Mouse (Mus musculus): ENCODE results near the gene Pcnx3. TPM values are rescaled to one million over a fixed set of nuclear protein-coding genes. Genes with fewer than 3 reads are reported as not detected.

The Pcnx3 gene
- total RNA-seq, 2 experiments from 2014 or later = 17.8 to 18.0 TPM

- no peak for DNase-seq (ENCODE audit: low spot score)
- intact Hi-C loops (cut with DNase I) = no loop called here
Observed at GRCm38 (mm10) chr19:5651502-5652274, 37.0 kb downstream of the Pcnx3 start.

GRCm38 (mm10) chr19:5649298-5649741, 39.4 kb downstream of the Pcnx3 start:
- intact Hi-C loops (cut with DNase I) = loop anchor here (5.0 kb wide), 1 partner anchor 78 kb away; the partner anchor contains the start of genes Ehbp1l1 and Fam89b
- peak; percentile 69 for DNase-seq (ENCODE audit: low spot score)

GRCm38 (mm10) chr19:5648401-5649297, 40.1 kb downstream of the Pcnx3 start:
- intact Hi-C loops (cut with DNase I) = loop anchor here (5.0 kb wide), 1 partner anchor 79 kb away; the partner anchor contains the start of genes Ehbp1l1 and Fam89b
- DNase-seq (ENCODE audit: low spot score) = peak; percentile 79

- intact Hi-C loops (cut with DNase I) = loop anchor here (5.0 kb wide), 1 partner anchor 80 kb away; the partner anchor contains the start of genes Ehbp1l1 and Fam89b
- DNase-seq (ENCODE audit: low spot score) = no peak
Observed at GRCm38 (mm10) chr19:5647791-5648190, 40.9 kb downstream of the Pcnx3 start.

- no peak for DNase-seq (ENCODE audit: low spot score)
- intact Hi-C loops (cut with DNase I) = loop anchor here (5.0 kb wide), 1 partner anchor 80 kb away; the partner anchor contains the start of genes Ehbp1l1 and Fam89b
Observed at GRCm38 (mm10) chr19:5646731-5647330, 41.9 kb downstream of the Pcnx3 start.

- intact Hi-C loops (cut with DNase I) = loop anchor here (5.0 kb wide), 1 partner anchor 82 kb away; the partner anchor contains the start of genes Ehbp1l1 and Fam89b
- DNase-seq (ENCODE audit: low spot score) = no peak
Observed at GRCm38 (mm10) chr19:5645280-5645679, 43.4 kb downstream of the Pcnx3 start.

- intact Hi-C loops (cut with DNase I) = no loop called here
- DNase-seq (ENCODE audit: low spot score) = no peak
Observed at GRCm38 (mm10) chr19:5641641-5642040, 47.1 kb downstream of the Pcnx3 start.

- no peak for DNase-seq (ENCODE audit: low spot score)
- intact Hi-C loops (cut with DNase I) = no loop called here
Observed at GRCm38 (mm10) chr19:5641021-5641420, 47.7 kb downstream of the Pcnx3 start.

- no peak for DNase-seq (ENCODE audit: low spot score)
- intact Hi-C loops (cut with DNase I) = no loop called here
Observed at GRCm38 (mm10) chr19:5640339-5640738, 48.4 kb downstream of the Pcnx3 start.

- intact Hi-C loops (cut with DNase I) = loop anchor here (2.0 to 5.0 kb wide), 2 partner anchors 36 to 54 kb away; partner anchors contain the start of gene Rnaseh2c
- DNase-seq (ENCODE audit: low spot score) = no peak
Observed at GRCm38 (mm10) chr19:5638416-5639005, 50.2 kb downstream of the Pcnx3 start.

- DNase-seq (ENCODE audit: low spot score) = peak; percentile 91
- intact Hi-C loops (cut with DNase I) = loop anchor here (2.0 to 5.0 kb wide), 3 partner anchors 25 to 55 kb away; partner anchors contain the start of genes Rnaseh2c and Sipa1
Observed at GRCm38 (mm10) chr19:5637069-5638047, 51.4 kb downstream of the Pcnx3 start, which contains the start of gene Rela. Gene Rela (plus strand): TSS chr19:5637483.

GRCm38 (mm10) chr19:5636571-5637041, 52.1 kb downstream of the Pcnx3 start:
- DNase-seq (ENCODE audit: low spot score) = peak; percentile 46
- intact Hi-C loops (cut with DNase I) = loop anchor here (2.0 to 5.0 kb wide), 2 partner anchors 26 to 34 kb away; partner anchors contain the start of genes Rnaseh2c and Sipa1

- no peak for DNase-seq (ENCODE audit: low spot score)
- intact Hi-C loops (cut with DNase I) = loop anchor here (2.0 to 5.0 kb wide), 2 partner anchors 27 to 34 kb away; partner anchors contain the start of genes Rnaseh2c and Sipa1
Observed at GRCm38 (mm10) chr19:5636036-5636570, 52.6 kb downstream of the Pcnx3 start.

GRCm38 (mm10) chr19:5632120-5632519, 56.6 kb downstream of the Pcnx3 start:
- intact Hi-C loops (cut with DNase I) = no loop called here

GRCm38 (mm10) chr19:5629907-5630306, 58.8 kb downstream of the Pcnx3 start:
- intact Hi-C loops (cut with DNase I) = no loop called here
- no peak for DNase-seq (ENCODE audit: low spot score)

More at GRCm38 (mm10) chr19:5632120-5632519, 56.6 kb downstream of the Pcnx3 start:
- no peak for DNase-seq (ENCODE audit: low spot score)

GRCm38 (mm10) chr19:5625311-5625710, 63.4 kb downstream of the Pcnx3 start:
- intact Hi-C loops (cut with DNase I) = no loop called here
- no peak for DNase-seq (ENCODE audit: low spot score)

GRCm38 (mm10) chr19:5621884-5622283, 66.8 kb downstream of the Pcnx3 start:
- intact Hi-C loops (cut with DNase I) = no loop called here
- DNase-seq (ENCODE audit: low spot score) = no peak

Measured in heart, postnatal 25 days (tissue).